Mouse (Mus musculus): Measurements from ENCODE around the gene Gm17949. TPM values are rescaled to one million over a fixed set of nuclear protein-coding genes. Genes with fewer than 3 reads are reported as not detected.

Gm17949 gene
- not detected for total RNA-seq (2023)

GRCm38 (mm10) chr17:57011236-57012141 is at the start of gene Gm17949, which contains the start of gene Gtf2f1:
Gm17949 (plus strand) TSS chr17:57011469.
Gtf2f1 (minus strand) TSS chr17:57011288.

GRCm38 (mm10) chr17:56982013-56982412 is 29.3 kb upstream of the Gm17949 start, which contains the start of gene Acer1:
Acer1 (minus strand) TSS chr17:56982126.

GRCm38 (mm10) chr17:56990115-56990746 is 21.0 kb upstream of the Gm17949 start, which contains the start of gene Clpp:
Clpp (plus strand) TSS chr17:56990305.

GRCm38 (mm10) chr17:56997029-56997667 is 14.1 kb upstream of the Gm17949 start, which contains the start of gene Alkbh7:
Alkbh7 (plus strand) TSS chr17:56997339.

GRCm38 (mm10) chr17:56999968-57000609 is 11.2 kb upstream of the Gm17949 start, which contains the start of gene Pspn:
Pspn (minus strand) TSS chr17:57000018.

GRCm38 (mm10) chr17:57030931-57031660 is 19.8 kb downstream of the Gm17949 start, which contains the start of gene Khsrp:
Khsrp (minus strand) TSS chr17:57031522.

GRCm38 (mm10) chr17:57041554-57041953 is 30.3 kb downstream of the Gm17949 start, which contains the start of gene Slc25a41:
Slc25a41 (minus strand) TSS chr17:57041654.

GRCm38 (mm10) chr17:57058891-57059485 is 47.7 kb downstream of the Gm17949 start, which contains the start of gene Crb3:
Crb3 (plus strand) TSS chr17:57059105.

GRCm38 (mm10) chr17:57059486-57059977 is 48.3 kb downstream of the Gm17949 start, which contains the start of gene Slc25a23:
Slc25a23 (minus strand) TSS chr17:57059863.

Other genes starting within 250 kb of the Gm17949 start
- gene Dus3l, start 246.7 kb upstream of the Gm17949 start, total RNA-seq (2023), result 10 to 100 TPM; 47.3 to 49.5 TPM
- under 1 TPM; 0.42 to 0.70 TPM for gene Prr22, start 241.2 kb upstream of the Gm17949 start, total RNA-seq (2023)
- 10 to 100 TPM; 71.8 to 73.4 TPM for gene Rfx2, start 180.5 kb upstream of the Gm17949 start, total RNA-seq (2023)
- not detected for gene Acsbg2, start 137.0 kb upstream of the Gm17949 start, total RNA-seq (2023)
- gene 1700061G19Rik, start 136.0 kb upstream of the Gm17949 start, total RNA-seq (2023), result under 1 TPM in 1 of 2 experiments, not detected in 1; 0.24 TPM
- 10 to 100 TPM; 27.3 to 28.0 TPM for gene Mllt1, start 76.1 kb upstream of the Gm17949 start, total RNA-seq (2023)
- not detected for gene Acer1, start 29.3 kb upstream of the Gm17949 start, total RNA-seq (2023)
- gene Clpp, start 21.2 kb upstream of the Gm17949 start, total RNA-seq (2023), result 10 to 100 TPM; 12.6 to 19.9 TPM
- gene Alkbh7, start 14.1 kb upstream of the Gm17949 start, total RNA-seq (2023), result 10 to 100 TPM; 11.1 to 12.4 TPM
- 1 to 10 TPM in 1 of 2 experiments, not detected in 1; 1.6 TPM for gene Pspn, start 11.5 kb upstream of the Gm17949 start, total RNA-seq (2023)
- 10 to 100 TPM; 46.9 to 54.3 TPM for gene Gtf2f1, start 181 bp upstream of the Gm17949 start, total RNA-seq (2023)
- gene Khsrp, start 20.1 kb downstream of the Gm17949 start, total RNA-seq (2023), result 100 to 1,000 TPM in 1 of 2 experiments, 10 to 100 TPM in 1; 98.9 to 101 TPM
- not detected for gene Slc25a41, start 30.2 kb downstream of the Gm17949 start, total RNA-seq (2023)
- gene Crb3, start 47.6 kb downstream of the Gm17949 start, total RNA-seq (2023), result not detected
- 1 to 10 TPM; 4.1 to 5.2 TPM for gene Slc25a23, start 48.4 kb downstream of the Gm17949 start, total RNA-seq (2023)
- gene Dennd1c, start 67.0 kb downstream of the Gm17949 start, total RNA-seq (2023), result 100 to 1,000 TPM; 114 to 120 TPM
- not detected for gene Tubb4a, start 76.3 kb downstream of the Gm17949 start, total RNA-seq (2023)
- gene Tnfsf9, start 93.9 kb downstream of the Gm17949 start, total RNA-seq (2023), result 10 to 100 TPM; 15.9 to 16.5 TPM
- not detected for gene Cd70, start 138.3 kb downstream of the Gm17949 start, total RNA-seq (2023)
- 1 to 10 TPM; 7.6 to 8.0 TPM for gene Tnfsf14, start 182.7 kb downstream of the Gm17949 start, total RNA-seq (2023)
- gene C3, start 216.7 kb downstream of the Gm17949 start, total RNA-seq (2023), result 100 to 1,000 TPM; 192 to 277 TPM
- 10 to 100 TPM; 68.4 to 72.0 TPM for gene Gpr108, start 237.0 kb downstream of the Gm17949 start, total RNA-seq (2023)
- 10 to 100 TPM; 13.1 to 15.9 TPM for gene Trip10, start 238.0 kb downstream of the Gm17949 start, total RNA-seq (2023)

Measured in monocyte, adult 59 days (primary cell).